Mouse (Mus musculus) cortical plate, adult 2 months (tissue): ENCODE data around the gene Anapc11. TPM values are rescaled to one million over a fixed set of nuclear protein-coding genes. Genes with fewer than 3 reads are reported as not detected.

ENCODE experiments used
- H3K27ac ChIP-seq: fragments of 200-500 bp; 2 replicates; pipeline ENCODE4 v1.5.1; 2012; ENCODE audit warnings: low read length, control low read depth, inconsistent platforms; ENCODE audit not compliant: insufficient read depth
- H3K4me1 ChIP-seq: fragments of 200-500 bp; 2 replicates; pipeline ENCODE4 v1.6.1; 2011; ENCODE audit warnings: low read length; ENCODE audit not compliant: control insufficient read depth, insufficient read depth
- H3K4me3 ChIP-seq: fragments of 200-500 bp; 2 replicates; pipeline ENCODE4 v1.5.1; 2011; ENCODE audit warnings: mild to moderate bottlenecking, low read length, control low read depth; ENCODE audit not compliant: insufficient read depth
- CTCF ChIP-seq: fragments of 200-500 bp; IDR thresholded peaks from 2 replicates; pipeline ENCODE4 v1.5.1; 2011; ENCODE audit warnings: mild to moderate bottlenecking, control low read depth, low read length; ENCODE audit not compliant: insufficient read depth; ENCODE audit errors: extremely low read depth
- POLR2A ChIP-seq: fragments of 200-500 bp; IDR thresholded peaks from 2 replicates; pipeline ENCODE4 v1.6.1; 2011; ENCODE audit warnings: mild to moderate bottlenecking, low read length, control low read depth; ENCODE audit not compliant: insufficient read depth; ENCODE audit errors: extremely low read depth
- polyA plus RNA-seq: library from polyadenylated mRNA; depleted of rRNA; stranded (reverse); fragments of >200 nt; gene quantifications from 2 replicates; pipeline ENCODE4 v1.2.3, GENCODE M21; 2012

Gene Anapc11
- polyA plus RNA-seq, 1 experiment: 161 TPM

DNA sequence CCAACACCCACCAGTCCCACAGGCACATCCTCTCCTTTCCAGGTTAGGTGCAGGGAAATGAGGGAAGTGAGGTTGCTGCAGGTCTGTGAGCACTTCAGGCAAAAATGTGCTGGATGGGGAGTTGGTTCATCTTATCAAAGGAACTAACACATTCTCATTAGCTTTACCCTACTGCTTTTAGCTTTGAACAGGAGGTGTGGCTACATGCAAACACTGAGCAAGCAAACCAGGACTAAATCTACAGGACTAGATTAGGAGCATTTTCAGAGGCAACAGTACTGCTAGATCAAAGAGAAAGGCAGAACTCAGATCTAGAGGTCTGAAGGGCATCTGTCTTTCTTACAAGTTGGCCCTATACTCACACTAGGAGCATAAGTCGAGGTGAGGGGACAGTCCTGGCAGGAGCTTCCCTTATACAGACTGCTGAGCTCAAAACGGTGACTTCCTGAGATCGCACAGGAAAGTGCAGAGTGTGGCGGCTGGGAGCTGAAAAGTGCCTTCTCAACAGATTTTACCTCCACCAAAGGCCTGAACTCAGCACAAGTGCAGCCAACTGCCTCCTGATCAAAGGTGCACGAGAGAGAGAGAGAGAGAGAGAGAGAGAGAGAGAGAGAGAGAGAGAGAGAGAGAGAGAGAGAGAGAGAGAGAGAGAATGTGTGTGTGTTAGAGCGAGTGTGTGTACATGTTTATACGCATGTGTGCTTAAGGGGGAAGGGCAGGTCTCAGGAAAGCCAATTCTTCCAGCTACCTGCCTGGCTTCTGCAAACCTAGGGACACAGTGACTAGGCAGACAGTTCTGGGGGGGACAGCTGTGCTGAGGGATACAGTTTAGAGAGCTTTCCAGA lies 32.9 kb downstream of the Anapc11 start:
- peak overlapping the region; percentile 88 for H3K27ac ChIP-seq
- H3K4me3 ChIP-seq: peak overlapping the region; percentile 67; the same call in 1 of the 2 replicates

GRCm38 (mm10) chr11:120631726-120632448 lies 33.7 kb downstream of the Anapc11 start:
- peaks cover 13% of the 10 kb centered on the region for H3K4me1 ChIP-seq
- no peak overlapping the region for H3K27ac ChIP-seq
- TF ChIP-seq POLR2A (no peak), CTCF (no peak)
- peak overlapping the region; percentile 67 for H3K4me3 ChIP-seq

More for the DNA sequence above, 32.9 kb downstream of the Anapc11 start:
- peaks cover 13% of the 10 kb centered on the region for H3K4me1 ChIP-seq
- TF ChIP-seq POLR2A: no peak
- TF ChIP-seq CTCF: no peak

- H3K4me1 ChIP-seq: peaks cover 13% of the 10 kb centered on the region
- peak overlapping the region; percentile 67 for H3K4me3 ChIP-seq
- TF ChIP-seq CTCF (no peak), POLR2A (no peak)
- H3K27ac ChIP-seq: peak overlapping the region; percentile 76
Observed at GRCm38 (mm10) chr11:120632559-120633519, 34.6 kb downstream of the Anapc11 start.

- H3K4me1 ChIP-seq: peaks cover 13% of the 10 kb centered on the region
- TF ChIP-seq CTCF (no peak), POLR2A (peak; percentile 54; the same call in 1 of the 2 replicates)
- H3K4me3 ChIP-seq: peak within 1 kb of the TSS; percentile 67
- H3K27ac ChIP-seq: peak within 1 kb of the TSS; percentile 76
Observed at GRCm38 (mm10) chr11:120633520-120634343, 35.5 kb downstream of the Anapc11 start, which contains the start of gene Mafg. Mafg (minus strand) TSS chr11:120633600.

DNA sequence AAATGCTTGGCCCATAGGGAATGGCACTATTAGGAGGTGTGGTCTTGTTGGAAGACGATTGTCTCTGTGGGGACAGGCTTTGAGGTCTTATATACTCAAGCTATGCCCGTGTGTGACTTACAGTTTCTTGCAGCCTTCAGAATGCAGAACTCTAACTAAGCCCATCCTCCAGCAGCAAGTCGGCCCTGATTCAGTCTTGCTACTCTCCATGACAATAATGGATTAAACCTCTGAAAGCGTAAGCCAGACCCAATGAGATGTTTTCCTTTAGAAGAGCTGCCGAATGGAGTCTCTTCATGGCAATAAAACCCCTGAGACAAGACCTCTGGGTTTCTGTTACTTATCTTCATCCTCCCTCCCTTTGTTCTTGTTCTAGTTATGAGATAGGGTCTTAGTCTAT lies 36.6 kb downstream of the Anapc11 start:
- Histone ChIP-seq H3K4me1 (peaks cover 13% of the 10 kb centered on the region), H3K27ac (no peak overlapping the region), H3K4me3 (no peak overlapping the region)
- TF ChIP-seq POLR2A: no peak
- TF ChIP-seq CTCF: no peak

GRCm38 (mm10) chr11:120641255-120641654 lies 43.0 kb downstream of the Anapc11 start:
- TF ChIP-seq POLR2A: no peak
- no peak for TF ChIP-seq CTCF
- no peak overlapping the region for H3K27ac ChIP-seq
- no peaks in the 10 kb centered on the region for H3K4me1 ChIP-seq
- no peak overlapping the region for H3K4me3 ChIP-seq

DNA sequence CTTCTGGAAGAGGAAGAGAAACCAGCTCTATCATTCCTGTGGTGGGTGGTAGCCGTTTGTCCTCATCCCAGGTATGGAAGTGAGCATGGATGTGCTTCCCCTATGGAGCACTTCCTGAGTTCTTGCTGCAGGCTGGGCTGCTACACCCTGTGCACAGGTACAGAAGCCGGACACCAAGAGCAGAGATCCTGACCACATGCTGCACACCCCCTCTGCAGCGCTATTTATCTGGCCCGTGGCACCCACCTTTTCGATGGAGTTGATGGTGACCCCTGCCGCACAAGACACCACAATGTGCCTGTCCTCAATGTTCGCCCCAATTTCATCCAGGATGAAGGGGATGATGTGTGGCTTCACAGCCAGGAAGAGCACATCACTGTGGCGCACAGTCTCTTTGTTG lies 43.6 kb downstream of the Anapc11 start:
- TF ChIP-seq POLR2A: no peak
- no peak for TF ChIP-seq CTCF
- no peaks in the 10 kb centered on the region for H3K4me1 ChIP-seq

GRCm38 (mm10) chr11:120642939-120643600 lies 44.8 kb downstream of the Anapc11 start:
- Histone ChIP-seq H3K27ac (no peak overlapping the region), H3K4me3 (peak overlapping the region; percentile 34), H3K4me1 (no peaks in the 10 kb centered on the region)
- no peak for TF ChIP-seq POLR2A
- no peak for TF ChIP-seq CTCF

More for the DNA sequence above, 43.6 kb downstream of the Anapc11 start:
- Histone ChIP-seq H3K4me3 (no peak overlapping the region), H3K27ac (no peak overlapping the region)
